Mouse (Mus musculus) mesoderm, embryonic 11.5 days (tissue): ENCODE data around the gene Phlpp1.
"Not testable (repeated sequence)": the region's sequence is repeated elsewhere in the genome, so short reads cannot be mapped to it uniquely, and the experiment has no call there.

ENCODE experiments used
- DNase-seq: peaks from one replicate; pipeline ENCODE4 v3.0.0-alpha.2; 2012; ENCODE audit warnings: low read depth, low spot score

The Phlpp1 gene

DNA sequence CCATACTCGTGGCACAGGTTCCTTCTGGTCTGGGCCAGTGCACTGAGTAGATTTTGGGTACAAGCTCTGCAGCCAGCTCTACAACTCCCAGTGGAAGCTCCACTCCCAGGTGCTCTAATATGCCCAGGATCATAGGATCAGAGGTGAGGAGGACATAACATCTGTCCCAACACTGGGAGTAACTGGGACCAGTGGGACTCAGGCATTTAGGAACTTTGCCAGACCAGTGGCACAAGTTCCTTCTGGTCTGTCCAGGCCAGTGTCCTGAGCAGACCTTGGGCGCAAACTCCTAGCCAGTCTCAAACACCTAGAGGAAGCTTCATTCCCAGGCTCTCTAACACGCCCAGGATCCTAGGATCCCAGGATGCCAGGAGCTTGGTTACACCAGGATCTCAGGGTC, 72.7 kb downstream of the Phlpp1 start:
- no peak for DNase-seq

DNA sequence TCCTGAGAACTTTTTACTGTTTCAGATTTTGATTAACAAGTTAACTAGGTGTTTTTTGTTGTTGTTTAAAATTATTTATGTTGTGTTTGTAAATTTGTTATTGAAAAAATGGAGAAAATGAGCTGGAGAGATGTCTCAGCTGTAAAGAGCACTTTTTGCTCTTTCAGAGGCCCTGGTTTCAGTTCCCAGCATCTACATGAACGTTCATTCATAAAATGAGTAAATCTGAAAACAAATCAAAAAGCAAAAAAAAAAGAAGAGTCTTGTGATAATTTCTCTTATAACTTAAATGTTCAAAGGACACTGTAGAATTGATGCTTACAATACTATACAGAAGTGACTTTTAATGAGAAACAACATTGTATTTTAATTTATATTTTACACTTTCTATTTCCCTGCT, 82.5 kb downstream of the Phlpp1 start:
- no peak for DNase-seq

DNA sequence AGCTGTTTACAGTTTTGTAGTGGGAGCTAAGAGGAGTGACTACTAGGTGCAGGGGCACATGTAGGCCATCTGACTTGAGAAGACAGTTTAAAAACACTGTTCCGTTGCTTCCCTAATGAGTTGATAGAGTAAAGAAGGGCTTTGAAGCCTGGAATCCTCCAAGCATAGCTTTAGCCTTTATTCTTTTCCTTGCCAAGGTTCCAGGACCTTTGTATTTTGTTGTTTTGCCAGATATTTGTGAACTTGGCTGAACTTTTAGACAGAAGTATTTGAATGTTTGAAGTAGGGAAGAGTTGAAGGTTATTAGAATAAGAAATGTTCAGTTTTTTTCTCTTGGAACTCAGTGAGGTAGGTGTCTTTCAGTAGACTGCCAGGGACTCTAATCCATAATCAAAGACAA, 85.6 kb downstream of the Phlpp1 start:
- no peak for DNase-seq

DNA sequence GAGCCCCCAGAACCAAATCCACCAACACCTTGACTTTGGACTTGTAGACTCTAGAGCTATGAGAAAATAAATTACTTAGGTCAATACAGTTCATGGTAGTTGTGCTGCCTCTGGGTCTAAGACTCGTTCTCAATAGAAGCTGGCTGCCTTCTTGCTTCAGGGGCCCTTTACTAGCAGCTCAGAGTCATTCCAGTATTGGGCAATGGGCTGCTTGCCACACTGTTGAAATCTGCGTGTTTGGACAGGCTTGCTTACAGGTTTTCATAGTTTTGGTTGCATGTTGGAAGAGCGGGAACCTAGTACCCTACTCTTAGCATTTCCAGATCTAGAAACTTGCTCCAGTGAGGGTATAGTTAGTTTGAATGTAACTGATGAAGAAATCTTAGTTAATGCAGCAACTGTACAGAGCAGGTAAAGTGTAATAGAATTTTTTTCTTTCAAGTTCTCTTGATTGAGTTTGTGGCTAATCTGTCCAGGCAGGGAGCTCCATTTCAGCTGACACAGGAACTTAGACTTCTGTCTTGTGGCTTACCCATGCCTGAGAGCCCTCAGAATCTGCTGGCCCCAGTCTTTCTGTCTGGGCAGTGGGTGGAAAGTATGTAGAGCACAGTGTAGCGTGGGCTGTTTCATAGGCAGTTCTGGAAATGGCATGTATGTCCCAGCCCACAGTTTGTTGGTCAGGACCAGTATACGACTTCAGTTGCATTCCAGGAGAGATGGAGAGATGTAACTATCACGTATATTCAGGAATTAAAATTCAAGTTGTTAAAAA, 96.7 kb downstream of the Phlpp1 start:
- DNase-seq: no peak

DNA sequence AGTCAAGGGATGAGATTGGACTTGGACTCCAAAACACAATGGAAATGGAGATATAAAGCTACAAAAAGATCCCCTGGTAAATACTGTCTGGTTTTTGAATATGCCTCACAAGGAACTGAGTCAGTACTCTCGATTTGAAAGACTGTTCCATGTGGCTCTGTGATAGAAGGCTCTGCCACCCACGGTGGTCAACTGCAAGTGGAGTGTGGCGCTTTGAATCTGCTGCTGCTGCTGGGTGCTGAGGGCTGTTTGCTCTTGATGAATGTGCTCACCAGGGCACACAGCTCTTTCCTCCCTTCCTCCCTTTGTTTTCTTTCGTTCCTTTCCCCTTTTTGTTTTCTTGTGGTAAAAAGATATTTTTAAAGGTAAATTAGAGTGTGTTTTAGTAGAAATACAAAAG, 97.8 kb downstream of the Phlpp1 start:
- no peak for DNase-seq

DNA sequence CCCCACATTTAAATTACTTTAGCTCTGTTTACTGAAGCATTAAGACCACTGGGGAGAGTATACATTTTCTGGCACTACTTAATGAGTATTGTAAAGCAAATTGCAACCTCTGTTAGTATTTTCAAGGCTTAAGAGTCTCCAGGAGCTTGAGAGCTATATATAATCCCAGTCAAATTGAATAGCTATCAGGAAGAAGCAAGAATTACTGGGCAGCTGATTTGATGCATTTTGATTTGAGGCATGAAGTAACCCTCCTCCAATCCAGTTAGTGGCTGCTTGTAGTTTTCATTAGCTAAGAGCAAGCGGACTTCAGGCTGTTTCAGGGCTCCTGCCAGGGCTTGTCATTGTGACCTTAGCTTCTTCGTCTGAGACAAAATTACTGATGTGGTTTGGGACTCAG, 101.4 kb downstream of the Phlpp1 start:
- no peak for DNase-seq

DNA sequence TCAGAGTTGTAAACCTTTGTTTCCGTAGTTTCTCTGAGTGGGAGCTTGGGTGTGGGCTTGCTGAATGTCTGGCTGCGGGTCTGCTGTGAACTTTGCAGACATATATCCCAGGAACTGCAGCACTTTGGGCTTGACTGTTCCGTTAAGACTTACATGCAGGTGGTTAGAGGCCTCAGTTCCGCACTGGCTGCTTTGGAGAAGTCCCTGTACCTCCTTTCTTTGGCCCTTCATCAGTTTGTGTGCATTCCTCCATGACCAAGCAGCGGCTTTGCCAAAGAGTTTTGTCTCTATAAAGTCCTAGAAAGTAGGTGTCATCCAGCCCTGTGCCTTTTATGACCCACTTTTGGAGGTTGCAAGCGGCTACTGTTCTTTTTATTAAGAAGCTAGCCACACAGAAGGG, 102.2 kb downstream of the Phlpp1 start:
- DNase-seq: no peak

DNA sequence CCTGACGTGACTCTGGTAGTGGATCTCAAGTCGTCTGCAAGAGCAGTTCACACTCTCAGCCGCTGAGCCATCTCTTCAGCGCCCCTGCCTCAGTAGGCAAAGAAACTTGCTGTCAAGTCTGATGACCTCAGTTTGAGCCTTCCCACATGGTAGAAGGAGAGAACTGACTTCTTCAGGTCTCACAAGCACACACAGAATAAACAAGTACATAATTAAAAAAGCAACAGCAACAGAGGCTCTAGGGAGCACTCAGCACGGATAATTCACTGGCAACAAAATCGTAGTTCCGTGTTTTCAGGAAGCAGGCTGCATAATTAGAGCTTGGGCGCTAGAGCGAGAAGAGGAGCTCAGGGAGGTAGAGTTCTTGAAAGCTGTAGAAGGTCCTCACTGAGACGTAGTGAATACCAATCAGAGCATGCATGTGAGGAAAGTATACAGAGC, 103.0 kb downstream of the Phlpp1 start:
- no peak for DNase-seq

DNA sequence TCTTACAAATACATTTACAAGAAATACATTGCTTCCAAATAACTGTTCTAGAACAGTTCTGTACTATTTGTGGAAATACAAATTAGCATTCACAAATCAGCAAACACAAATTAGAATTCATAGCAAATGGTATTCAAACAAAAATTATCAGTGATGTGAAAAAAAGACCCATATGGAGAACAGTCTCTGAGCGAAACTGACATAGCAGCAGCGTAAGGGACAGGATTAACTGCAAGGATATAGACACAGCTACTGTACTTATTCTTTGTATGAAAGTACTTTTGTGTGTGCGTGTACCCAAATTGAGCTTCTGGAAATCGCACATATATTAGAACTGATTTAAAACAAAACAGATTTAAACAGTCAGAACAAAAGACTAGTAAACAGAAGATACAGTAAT, 103.6 kb downstream of the Phlpp1 start:
- DNase-seq: no peak

DNA sequence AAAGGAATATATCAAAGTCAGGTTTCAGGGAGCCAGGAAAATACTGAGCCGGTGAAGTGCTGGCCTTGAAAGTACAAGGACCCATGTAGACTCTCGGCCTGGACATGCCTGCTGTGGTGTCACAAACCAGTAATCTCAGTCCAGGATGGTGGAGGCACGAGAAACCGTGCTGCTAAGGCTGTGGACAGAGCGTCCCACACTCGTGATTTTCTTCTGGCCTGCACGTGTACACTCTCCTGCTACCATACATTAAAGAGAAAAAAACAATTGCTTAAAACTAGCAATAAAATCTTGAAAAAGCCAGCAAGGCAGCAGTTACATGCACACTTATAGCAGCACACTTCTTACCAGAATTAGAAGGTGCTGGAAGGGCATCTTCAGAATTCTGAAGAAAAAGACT, 104.2 kb downstream of the Phlpp1 start:
- no peak for DNase-seq

DNA sequence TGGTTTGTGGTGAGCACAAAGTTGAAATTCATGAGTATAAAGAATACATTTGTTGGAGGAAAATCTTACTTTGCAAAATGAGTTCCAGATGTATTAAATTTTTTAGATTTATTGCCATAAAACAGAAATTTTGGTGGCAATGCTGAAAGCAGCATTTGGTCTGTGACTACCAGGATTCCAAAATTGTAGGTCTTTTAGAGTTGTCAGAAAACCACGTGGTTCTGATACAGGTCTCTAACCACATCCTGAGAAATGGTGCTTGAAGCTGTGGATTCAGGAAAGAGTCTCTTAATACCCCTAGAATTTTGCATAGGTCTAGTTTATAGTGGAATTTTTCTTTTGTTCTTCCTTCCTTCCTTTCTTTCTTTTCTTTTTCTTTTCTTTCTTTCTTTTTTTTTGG, 105.3 kb downstream of the Phlpp1 start:
- no peak for DNase-seq

DNA sequence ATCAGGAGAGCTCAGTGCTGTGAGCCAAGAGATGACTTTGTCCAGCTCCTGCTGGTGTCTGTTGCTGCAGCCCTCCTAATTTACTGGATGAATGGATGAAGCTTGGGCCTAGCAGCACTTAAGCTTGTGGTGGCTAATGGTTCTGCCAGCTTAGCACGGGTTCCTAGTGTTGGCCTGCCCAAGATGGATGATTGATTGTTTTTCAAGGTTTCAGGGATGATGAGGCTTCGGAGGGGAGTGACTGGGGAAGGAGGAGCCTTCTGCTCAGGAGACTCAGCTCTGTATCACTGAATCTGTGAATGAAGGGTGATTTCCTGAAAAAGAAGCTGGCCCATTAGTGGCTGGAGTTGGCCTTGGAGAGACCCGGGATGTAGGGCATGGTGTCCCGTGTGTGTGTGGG, 105.7 kb downstream of the Phlpp1 start:
- peak; percentile 39 for DNase-seq

DNA sequence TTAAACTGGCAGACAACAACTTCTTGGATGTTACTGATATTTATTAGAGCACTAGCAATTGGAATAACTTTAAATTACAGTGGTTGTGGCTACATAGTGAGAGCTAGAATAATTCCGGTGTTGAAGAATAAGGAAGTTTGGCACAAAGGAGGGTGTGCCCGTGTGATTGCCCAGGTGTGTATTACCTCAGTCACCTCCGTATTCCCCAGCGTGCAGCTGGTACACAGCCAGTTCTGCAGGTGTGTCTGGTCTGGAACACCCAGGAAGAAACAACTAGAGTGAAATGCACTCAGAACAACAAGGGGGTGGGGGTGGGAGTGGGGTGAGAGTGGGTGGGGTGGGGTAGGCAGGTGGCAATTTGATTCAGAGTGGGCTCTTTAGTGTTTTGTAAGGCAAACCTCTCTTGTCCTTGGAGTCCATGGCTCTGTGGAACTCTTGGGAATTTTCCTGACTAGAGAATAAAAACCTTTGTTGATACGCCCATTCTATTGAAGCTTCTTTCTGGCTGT, 107.1 kb downstream of the Phlpp1 start:
- no peak for DNase-seq

DNA sequence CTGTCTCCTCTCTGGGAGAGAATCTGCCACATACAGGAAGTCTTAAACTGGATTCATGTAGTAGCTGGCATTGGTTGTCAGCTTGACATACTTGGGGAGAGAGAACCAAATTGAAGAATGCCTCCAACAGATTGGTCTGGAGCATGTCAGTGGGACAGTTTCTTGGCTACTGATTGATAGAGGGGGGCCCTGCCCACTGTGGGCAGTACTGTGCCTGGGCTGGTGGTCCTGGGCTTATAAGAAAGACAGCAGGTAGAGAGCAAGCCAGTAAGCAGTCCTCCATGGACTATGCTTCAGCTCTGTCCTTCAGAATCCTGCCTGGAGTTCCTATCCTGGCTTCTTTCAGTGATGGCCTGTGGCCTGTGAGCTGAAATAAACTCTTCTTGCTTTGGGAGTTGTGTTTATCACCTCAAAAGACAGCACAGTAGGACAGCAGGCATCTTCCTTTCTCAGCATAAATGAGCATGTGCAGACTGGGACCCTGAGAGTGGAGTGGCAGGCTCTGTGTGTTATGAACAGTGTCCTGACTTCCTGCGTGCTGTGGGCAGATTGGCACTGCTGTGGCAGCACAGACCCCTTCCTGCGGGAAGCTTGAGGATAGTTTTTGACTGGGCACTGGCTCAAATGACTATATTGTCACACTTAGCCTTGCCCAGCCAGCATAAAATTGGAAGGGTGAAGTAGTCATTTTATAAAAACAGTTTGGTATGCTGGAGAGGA, 108.0 kb downstream of the Phlpp1 start:
- DNase-seq: no peak

DNA sequence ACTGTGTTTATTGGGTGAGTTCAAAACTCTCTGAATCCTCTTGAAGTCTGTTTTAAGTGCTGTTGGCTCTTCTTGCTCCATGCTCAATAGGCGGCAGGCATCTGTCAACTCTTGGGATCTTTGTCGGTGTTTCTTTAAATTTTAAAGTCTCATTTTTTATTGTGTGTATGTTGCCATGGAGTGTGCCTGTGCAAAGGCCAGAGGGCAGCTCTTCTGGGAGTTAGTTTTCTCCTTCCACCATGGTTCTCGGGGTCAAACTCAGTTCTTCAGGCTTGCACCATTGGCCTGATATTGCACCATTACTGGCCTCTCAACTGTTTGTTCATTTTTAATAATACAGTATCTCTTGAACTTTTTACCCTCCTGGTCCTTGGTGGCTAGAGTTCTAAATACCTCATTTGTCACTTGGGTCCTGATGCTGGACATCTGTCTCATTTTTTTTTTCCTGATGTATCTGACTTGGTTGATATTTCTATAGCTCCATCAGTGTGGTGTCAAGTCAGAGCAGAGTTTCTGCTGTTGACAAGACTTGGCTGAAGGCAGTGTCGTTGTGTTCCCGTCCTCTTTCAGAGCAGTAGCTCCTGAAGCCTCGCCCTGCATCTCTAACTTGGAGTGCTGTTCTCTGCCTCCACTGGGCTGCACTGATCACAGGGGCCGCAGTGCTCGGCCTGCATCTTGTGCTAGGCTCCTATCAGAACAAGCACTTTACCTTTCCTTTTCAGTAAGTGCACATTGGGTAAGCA, 108.8 kb downstream of the Phlpp1 start:
- no peak for DNase-seq

DNA sequence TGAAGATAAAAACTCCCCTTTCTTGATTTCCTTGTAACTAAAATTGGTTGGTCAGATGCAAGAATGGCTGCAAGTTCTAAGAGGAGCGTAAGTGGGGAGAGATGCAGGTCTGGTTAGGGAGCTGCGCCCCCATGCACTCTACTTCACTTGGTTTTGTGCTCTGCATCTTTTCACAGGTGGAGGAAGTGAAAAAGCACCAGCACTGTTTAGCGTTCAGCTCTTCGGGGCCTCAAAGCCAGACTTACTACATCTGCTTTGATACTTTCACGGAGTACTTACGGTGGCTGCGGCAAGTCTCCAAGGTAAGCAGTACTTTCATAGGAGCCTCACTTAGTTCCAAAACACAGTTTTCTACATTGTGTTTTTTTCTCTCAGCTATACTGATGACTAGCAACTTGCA, 115.3 kb downstream of the Phlpp1 start:
- DNase-seq: no peak

DNA sequence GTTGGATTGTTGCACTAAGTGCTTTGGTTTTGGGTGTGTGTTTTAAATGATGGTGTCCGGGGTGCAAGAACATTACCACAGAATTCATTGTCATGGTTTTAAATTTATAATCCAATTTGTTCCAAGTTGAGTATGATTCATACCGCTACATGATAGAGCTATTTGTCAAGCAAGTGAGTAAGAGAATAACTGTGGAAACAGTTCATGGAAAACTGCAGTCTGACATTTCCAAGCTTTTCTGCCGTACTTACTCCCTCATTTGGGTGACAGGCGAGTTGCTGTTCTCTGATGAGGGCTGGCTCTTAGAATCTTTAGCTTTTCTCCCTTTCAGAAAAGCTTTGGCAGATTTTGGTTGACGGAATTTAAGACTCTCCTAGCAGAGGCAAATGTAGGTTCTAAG, 117.5 kb downstream of the Phlpp1 start:
- no peak for DNase-seq

DNA sequence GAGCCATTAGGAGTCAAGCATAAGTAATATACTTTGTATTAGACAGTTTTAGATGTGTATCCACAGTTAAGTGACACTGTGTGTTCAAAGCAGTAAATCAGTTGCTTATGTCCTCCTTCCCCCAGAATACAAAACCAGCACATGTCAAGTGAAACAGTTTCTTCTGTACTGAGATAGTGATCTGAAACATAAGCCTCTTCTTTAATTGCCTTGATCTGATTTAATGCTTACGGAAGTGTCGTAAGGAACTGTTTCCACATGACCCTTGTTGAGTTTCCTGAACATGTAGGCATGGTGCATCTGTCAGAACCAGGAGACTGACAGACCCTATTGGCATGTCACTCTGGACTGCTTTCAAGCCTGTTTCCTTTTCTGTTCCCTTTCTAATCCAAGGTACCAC, 118.0 kb downstream of the Phlpp1 start:
- DNase-seq: no peak

DNA sequence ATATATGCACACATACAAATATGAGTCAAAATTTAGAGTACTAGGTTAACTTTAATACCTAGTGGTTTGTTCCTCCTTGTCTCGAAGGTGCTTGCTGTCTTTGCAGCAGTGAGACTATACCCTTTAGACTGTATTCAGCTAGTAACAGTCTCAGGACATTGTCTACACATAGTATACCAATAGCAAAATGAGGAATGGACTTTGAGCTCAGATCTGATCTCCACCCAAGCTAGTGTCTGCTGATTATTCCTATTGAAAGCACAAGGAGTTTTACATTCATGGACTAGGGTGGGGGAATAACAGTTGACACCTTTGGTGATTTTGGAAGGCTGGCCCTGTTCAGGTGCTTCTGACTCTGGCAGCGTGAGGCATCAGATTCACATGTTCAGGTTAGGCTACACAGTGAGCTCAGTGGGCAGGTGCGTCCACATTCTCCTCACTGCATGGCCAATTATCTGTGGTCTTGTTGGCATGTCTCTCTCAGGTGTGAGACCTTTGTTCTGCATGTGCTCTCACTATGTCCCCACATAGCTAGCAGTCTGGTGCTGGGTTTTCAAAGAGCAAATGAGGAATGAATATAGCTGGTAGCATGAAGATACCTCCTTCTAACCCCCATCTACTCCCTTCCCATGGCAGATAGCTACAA, 138.0 kb downstream of the Phlpp1 start:
- DNase-seq: no peak

DNA sequence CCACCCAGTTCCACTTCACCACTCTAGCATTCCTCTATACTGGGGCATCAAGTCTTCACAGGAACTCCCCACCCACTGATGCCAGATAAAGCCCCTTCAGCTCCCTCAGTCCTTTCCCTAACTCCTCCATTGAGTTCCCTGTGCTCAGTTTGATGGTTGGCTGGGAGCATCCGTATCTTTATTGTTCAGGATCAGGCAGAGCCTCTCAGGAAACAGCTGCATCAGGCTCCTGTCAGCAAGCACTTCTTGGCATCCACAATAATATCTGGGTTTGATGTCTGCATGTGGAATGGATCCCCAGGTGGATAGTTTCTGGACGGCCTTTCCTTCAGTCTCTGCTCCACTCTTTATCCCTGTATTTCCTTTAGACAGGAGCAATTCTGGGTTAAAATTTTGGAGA, 138.7 kb downstream of the Phlpp1 start:
- DNase-seq: no peak

DNA sequence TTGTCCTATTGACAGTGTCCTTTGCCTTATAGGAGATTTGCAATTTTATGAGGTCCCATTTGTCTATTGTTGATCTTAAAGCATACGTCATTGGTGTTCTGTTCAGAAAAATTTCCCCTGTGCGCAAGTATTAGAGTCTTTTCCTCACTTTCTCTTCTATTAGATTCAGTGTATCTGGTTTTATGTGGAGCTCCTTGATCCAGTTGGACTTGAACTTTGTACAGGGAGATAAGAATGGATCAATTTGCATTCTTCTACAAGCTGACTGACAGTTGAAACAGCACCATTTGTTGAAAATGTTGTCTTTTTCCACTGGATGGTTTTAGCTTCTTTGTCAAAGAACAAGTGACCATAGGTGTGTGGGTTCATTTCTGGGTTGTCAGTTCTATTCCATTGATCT, 140.3 kb downstream of the Phlpp1 start:
- not testable (repeated sequence) for DNase-seq

DNA sequence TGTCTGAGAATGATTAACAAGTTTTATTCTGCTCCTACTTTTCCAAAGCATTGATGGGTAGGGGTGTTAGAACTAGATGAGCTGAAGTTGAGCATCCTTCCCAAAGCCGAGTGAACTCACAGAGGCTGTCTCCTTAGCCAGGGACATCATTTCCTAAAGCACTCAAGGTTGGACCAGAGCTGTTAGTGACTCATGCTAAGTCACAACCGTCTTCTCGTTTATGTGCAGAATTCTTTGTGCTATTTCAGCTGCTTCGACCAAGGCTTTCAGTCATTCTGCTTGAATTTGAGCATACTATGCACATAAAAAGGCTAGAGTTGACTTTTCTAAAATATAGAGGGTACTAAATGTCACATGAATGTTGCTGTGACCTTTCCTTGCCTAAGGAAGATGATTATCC, 142.9 kb downstream of the Phlpp1 start:
- DNase-seq: no peak
